Mouse (Mus musculus) erythroblast, embryonic 14.5 days (primary cell): Measurements from ENCODE around the gene Gm45713.

Source experiments
- GATA1 ChIP-seq: IDR thresholded peaks from 2 replicates; pipeline ENCODE4 v1.6.1; 2012; ENCODE audit warnings: low read length, inconsistent platforms, mixed read lengths
- TAL1 ChIP-seq: IDR thresholded peaks from 3 replicates; pipeline ENCODE4 v1.6.1; 2012; ENCODE audit warnings: low read length, inconsistent platforms, mixed read lengths

GRCm38 (mm10) chr7:45180896-45181477 lies 45.0 kb upstream of the Gm45713 start, which contains the start of gene Pth2:
- TF ChIP-seq GATA1 = no peak
- TF ChIP-seq TAL1 = no peak
